Comparison of ENCODE assay signal across 18 mouse cellular contexts in the genomic region with DNA sequence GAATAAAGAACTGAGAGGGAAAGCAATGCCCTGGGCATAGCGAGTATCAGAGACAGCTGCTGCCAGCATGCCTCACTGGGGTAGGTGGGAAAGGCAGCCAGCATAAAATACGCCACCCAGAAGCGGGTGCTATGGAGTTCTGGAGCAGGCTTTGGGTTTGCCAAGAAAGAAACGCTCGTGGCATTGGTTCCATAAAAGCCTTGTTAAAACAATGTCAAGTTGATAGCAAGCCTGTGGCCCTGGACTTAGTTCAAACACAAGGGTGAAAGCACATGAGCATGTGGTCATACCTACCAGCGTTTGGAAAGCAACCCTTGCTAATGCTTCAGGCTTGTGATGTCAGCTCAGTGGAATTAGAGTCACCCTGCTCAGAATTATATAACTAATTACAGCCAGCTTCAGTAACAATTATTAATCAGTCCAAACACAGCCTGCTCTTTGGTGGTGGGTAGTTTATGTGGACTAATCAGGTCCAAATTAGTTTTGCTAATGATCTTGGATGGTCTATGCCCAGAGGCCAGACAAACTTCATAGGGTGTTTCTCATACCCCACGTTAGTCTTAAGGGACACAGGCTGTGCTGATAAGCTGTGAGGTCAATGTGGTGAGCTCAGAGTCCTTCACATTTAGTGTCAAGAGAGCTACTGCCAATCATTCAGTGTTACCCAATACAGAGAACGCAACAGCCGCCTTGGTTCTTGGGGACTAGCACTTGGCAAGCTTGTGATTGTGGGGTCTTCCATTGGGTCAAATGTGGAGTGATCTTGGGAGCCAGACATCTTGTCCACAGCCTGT. TPM values are rescaled to one million over a fixed set of nuclear protein-coding genes. Genes with fewer than 3 reads are reported as not detected.
A peak's percentile ranks its signal among the peaks of the same experiment; 100 is the strongest.
DNase-seq lines count a peak whose midpoint lies in the region; ATAC-seq and TF ChIP-seq lines count a peak whose summit lies in the region.
"Had no signal": no experiment of that assay in that cellular context is flagged by ENCODE, and none has a peak within 500 bp of the region (broad histone marks: within the 10 kb centered on the region; RNA-seq: fewer than 3 reads in every experiment).

No protein-coding gene starts in this region.

- no peak overlapping the region for H3K4me2 ChIP-seq in forebrain, embryonic 13.5 days
- no peak overlapping the region for H3K4me2 ChIP-seq in forebrain, postnatal 0 days (ENCODE audit: low read depth)
- H3K4me2 ChIP-seq: embryonic facial prominence, embryonic 15.5 days; hindbrain, embryonic 12.5 days; limb, embryonic 12.5 days; lung, embryonic 14.5 days had no signal

- H3K27ac ChIP-seq in forebrain, embryonic 13.5 days: no peak overlapping the region
- H3K27ac ChIP-seq in forebrain, embryonic 10.5 days: no peak overlapping the region
- no peak overlapping the region for H3K27ac ChIP-seq in forebrain, postnatal 0 days (ENCODE audit: low read depth, low read length)
- H3K27ac ChIP-seq: embryonic facial prominence, embryonic 15.5 days; hindbrain, embryonic 12.5 days; limb, embryonic 12.5 days had no signal

- H3K36me3 ChIP-seq in forebrain, embryonic 13.5 days (ENCODE audit: poor library complexity, severe bottlenecking): no peaks in the 10 kb centered on the region
- no peaks in the 10 kb centered on the region for H3K36me3 ChIP-seq in forebrain, embryonic 10.5 days (replicated peaks)
- H3K36me3 ChIP-seq in forebrain, postnatal 0 days (ENCODE audit: insufficient read depth): no peaks in the 10 kb centered on the region
- H3K36me3 ChIP-seq: embryonic facial prominence, embryonic 15.5 days; G1E; hindbrain, embryonic 12.5 days; limb, embryonic 12.5 days had no signal

- H3K9me3 ChIP-seq in forebrain, embryonic 13.5 days (replicated peaks): no peaks in the 10 kb centered on the region
- H3K9me3 ChIP-seq in forebrain, embryonic 10.5 days: no peaks in the 10 kb centered on the region
- no peaks in the 10 kb centered on the region for H3K9me3 ChIP-seq in forebrain, postnatal 0 days (ENCODE audit: low read length)
- H3K9me3 ChIP-seq: embryonic facial prominence, embryonic 15.5 days; limb, embryonic 12.5 days had no signal

- H3K4me1 ChIP-seq in forebrain, embryonic 13.5 days: 0 out of 2 replicates have a peak, but pooled peaks cover 8% of the 10 kb centered on the region
- peaks cover 32% of the 10 kb centered on the region for H3K4me1 ChIP-seq in forebrain, embryonic 10.5 days
- H3K4me1 ChIP-seq in forebrain, postnatal 0 days (ENCODE audit: insufficient read depth): no peaks in the 10 kb centered on the region

- no peak overlapping the region for H3K9ac ChIP-seq in forebrain, embryonic 13.5 days
- H3K9ac ChIP-seq in forebrain, postnatal 0 days: no peak overlapping the region
- H3K9ac ChIP-seq: embryonic facial prominence, embryonic 15.5 days; hindbrain, embryonic 12.5 days; limb, embryonic 12.5 days; lung, embryonic 14.5 days had no signal

- ATAC-seq in forebrain, embryonic 13.5 days: peak; percentile 30; the same call in 1 of the 2 replicates
- 0 out of 2 replicates have a peak, but pooled peaks have one; percentile 27 for ATAC-seq in forebrain, postnatal 0 days
- ATAC-seq in granulocyte monocyte progenitor cell, adult 5-6 weeks (replicated peaks; ENCODE audit: poor library complexity, severe bottlenecking): no peak

- no peak for TF ChIP-seq CTCF in forebrain, postnatal 0 days (IDR thresholded peaks at IDR 0.05; ENCODE audit: low read depth)

- 78% methylated on average over 9 of the region's 9 CpGs for WGBS in forebrain, embryonic 13.5 days
- 87% methylated on average over 9 of the region's 9 CpGs for WGBS in forebrain, embryonic 10.5 days
- 45% methylated on average over 9 of the region's 9 CpGs for WGBS in forebrain, postnatal 0 days

- H3K4me3 ChIP-seq in forebrain, embryonic 13.5 days: no peak overlapping the region
- H3K4me3 ChIP-seq in forebrain, embryonic 10.5 days: no peak overlapping the region
- no peak overlapping the region for H3K4me3 ChIP-seq in forebrain, postnatal 0 days (ENCODE audit: low read depth, low read length)
- H3K4me3 ChIP-seq: embryonic facial prominence, embryonic 15.5 days; hindbrain, embryonic 12.5 days; limb, embryonic 12.5 days had no signal

- no peaks in the 10 kb centered on the region for H3K27me3 ChIP-seq in forebrain, embryonic 13.5 days
- no peaks in the 10 kb centered on the region for H3K27me3 ChIP-seq in forebrain, embryonic 10.5 days (ENCODE audit: poor library complexity, severe bottlenecking)
- H3K27me3 ChIP-seq in forebrain, postnatal 0 days (ENCODE audit: insufficient read depth, low read length): no peaks in the 10 kb centered on the region
- H3K27me3 ChIP-seq: embryonic facial prominence, embryonic 15.5 days; hindbrain, embryonic 12.5 days; limb, embryonic 12.5 days had no signal

- no peak for DNase-seq in forebrain, embryonic 10.5 days (ENCODE audit: extremely low spot score, low spot score)
- peak; percentile 21 to 23 for DNase-seq in layer of hippocampus, postnatal 36 days
- no peak for DNase-seq in layer of hippocampus, adult 11-12 months (ENCODE audit: low spot score)
- DNase-seq in forebrain, postnatal 0 days: peak; percentile 39
- peak; percentile 38 for DNase-seq in heart, postnatal 4 days
- no peak for DNase-seq in thymus, adult 18-20 months
- DNase-seq: B cell, adult 2 months; cerebellum, postnatal 36 days; kidney, adult 18-20 months; lung, embryonic 14.5 days; right cerebral cortex, adult 18-20 months had no signal

RNA-seq across cellular contexts. Expression of a gene that starts 34.5 kb away (rescaled TPM):
- 28.5 and 29.1 TPM in 2 replicates for polyA plus RNA-seq in forebrain, embryonic 13.5 days (2015; fragmentation: Nextera tagmentation; extraction: Ambion mirVana)
- 19.3 and 21.5 TPM in 2 replicates for polyA plus RNA-seq in forebrain, embryonic 10.5 days (2016; fragmentation: Nextera tagmentation; extraction: Ambion mirVana)
- 10 to 100 TPM; 16.3 to 17.0 TPM for total RNA-seq in layer of hippocampus, postnatal 36 days (2021)
- total RNA-seq in forebrain, postnatal 0 days (2014; rRNA removed): 7.3 and 10.0 TPM in 2 replicates
- polyA plus RNA-seq in forebrain, postnatal 0 days (2015; fragmentation: Nextera tagmentation; extraction: Ambion mirVana): 10.2 and 11.9 TPM in 2 replicates
- 10 to 100 TPM; 28.3 to 29.5 TPM for total RNA-seq in heart, postnatal 4 days (2021)
- total RNA-seq in granulocyte monocyte progenitor cell, adult 5-6 weeks (2014; fragmentation: Nextera tagmentation): not detected in 2 replicates
- total RNA-seq in granulocyte monocyte progenitor cell, adult 5-6 weeks (2017): not detected in 2 replicates
- total RNA-seq: megakaryocyte progenitor cell, adult 5-6 weeks had no signal
- polyA plus RNA-seq: G1E had no signal

Comparison
In these comparisons a context has a peak if more than half of its experiments do, and no peak if none do; other contexts are left out.
1. DNase-seq: peak in layer of hippocampus, postnatal 36 days (2 of 2), forebrain, postnatal 0 days (single experiment) and heart, postnatal 4 days (single experiment); none in forebrain, embryonic 10.5 days (single experiment), layer of hippocampus, adult 11-12 months (single experiment) and thymus, adult 18-20 months (0 of 2).